Mouse (Mus musculus) heart, postnatal 0 days (tissue): ENCODE measurements around the gene Prkar1b. TPM values are rescaled to one million over a fixed set of nuclear protein-coding genes. Genes with fewer than 3 reads are reported as not detected.
A peak's percentile ranks its signal among the peaks of the same experiment; 100 is the strongest.

Experiments used
- ATAC-seq: fragments of 200-750 bp; cut with Nextera tagmentation; 2 replicates; pipeline ENCODE4 v1.8.0; 2017; ENCODE audit warnings: low read depth, moderate number of reproducible peaks, moderate library complexity; ENCODE audit not compliant: insufficient read depth
- DNase-seq: peaks from one replicate; pipeline ENCODE4 v3.0.0-alpha.2; 2016; ENCODE audit warnings: low spot score
- H3K27ac ChIP-seq: fragments of 300-500 bp; sonication (generic); 2 replicates; pipeline ENCODE4 v1.5.1; 2014; ENCODE audit warnings: low read depth, mild to moderate bottlenecking
- H3K27me3 ChIP-seq: fragments of 300-500 bp; sonication (generic); 2 replicates; pipeline ENCODE4 v1.6.1; 2014; ENCODE audit warnings: low read length, mixed read lengths; ENCODE audit not compliant: control insufficient read depth, insufficient read depth
- H3K36me3 ChIP-seq: fragments of 300-500 bp; sonication (generic); replicated peaks from 2 replicates; pipeline ENCODE4 v1.6.1; 2014; ENCODE audit warnings: low read length, mixed read lengths; ENCODE audit not compliant: control insufficient read depth, insufficient read depth
- H3K4me1 ChIP-seq: fragments of 300-500 bp; sonication (generic); 2 replicates; pipeline ENCODE4 v1.6.1; 2014; ENCODE audit warnings: antibody characterized with exemption; ENCODE audit not compliant: control insufficient read depth, insufficient read depth
- H3K4me2 ChIP-seq: fragments of 300-500 bp; sonication (generic); 2 replicates; pipeline ENCODE4 v1.6.1; 2014; ENCODE audit warnings: low read depth, mild to moderate bottlenecking, low read length, moderate library complexity
- H3K4me3 ChIP-seq: fragments of 300-500 bp; sonication (generic); 2 replicates; pipeline ENCODE4 v1.5.1; 2014; ENCODE audit warnings: low read depth, low read length
- H3K9ac ChIP-seq: fragments of 300-500 bp; sonication (generic); replicated peaks from 2 replicates; pipeline ENCODE4 v1.6.1; 2014; ENCODE audit warnings: low read depth, low read length, mixed read lengths
- H3K9me3 ChIP-seq: fragments of 300-500 bp; sonication (generic); replicated peaks from 2 replicates; pipeline ENCODE4 v1.6.1; 2016; ENCODE audit warnings: low read length; ENCODE audit not compliant: control insufficient read depth
- CTCF ChIP-seq: IDR thresholded peaks from 2 replicates; pipeline ENCODE4 v1.5.1; 2016; ENCODE audit warnings: antibody characterized with exemption, control low read depth, low read depth
- EP300 ChIP-seq: IDR thresholded peaks from 2 replicates; pipeline ENCODE4 v1.6.1; 2016; ENCODE audit warnings: antibody characterized with exemption, low read depth
- WGBS: fragments of 180-500 bp; shearing (Covaris S2); extraction: QIAGEN DNeasy Blood & Tissue Kit; methylation state at CpG from one replicate; pipeline ENCODE4 v1.1.7; 2014; 5-methylcytosine and 5-hydroxymethylcytosine counted together
- polyA plus RNA-seq: library from polyadenylated mRNA; unstranded; fragments of >200 nt; fragmentation: Nextera tagmentation; extraction: Ambion mirVana; gene quantifications from 2 replicates; pipeline ENCODE4 v1.2.1, GENCODE M21; 2015
- total RNA-seq: library from RNA; depleted of rRNA; stranded (reverse); fragments of >200 nt; gene quantifications from 2 replicates; pipeline ENCODE4 v1.2.3, GENCODE M21; 2014; ENCODE audit warnings: low replicate concordance

The Prkar1b gene
- total and polyA plus RNA-seq, 2 experiments from 2014 or later = 2.3 to 4.4 TPM

- Histone ChIP-seq H3K4me2 (no peak overlapping the region), H3K9ac (no peak overlapping the region), H3K36me3 (no peaks in the 10 kb centered on the region), H3K4me1 (peaks cover 15% of the 10 kb centered on the region), H3K4me3 (no peak overlapping the region), H3K9me3 (no peaks in the 10 kb centered on the region), H3K27ac (no peak overlapping the region), H3K27me3 (no peaks in the 10 kb centered on the region)
- ATAC-seq = no peak
- TF ChIP-seq CTCF (no peak), EP300 (no peak)
- no peak for DNase-seq
- WGBS = 68% methylated on average over 3 of the region's 3 CpGs
Measured at GRCm38 (mm10) chr5:139143890-139144289, 5.9 kb downstream of the Prkar1b start.

- ATAC-seq (peak; percentile 73), DNase-seq (peak; percentile 61)
- no peak for TF ChIP-seq EP300
- no peak for TF ChIP-seq CTCF
- Histone ChIP-seq H3K4me2 (peak overlapping the region; percentile 32; the same call in 1 of the 2 replicates), H3K36me3 (no peaks in the 10 kb centered on the region), H3K4me1 (peaks cover 20% of the 10 kb centered on the region), H3K27ac (peak overlapping the region; percentile 1; the same call in 1 of the 2 replicates), H3K9me3 (no peaks in the 10 kb centered on the region), H3K9ac (no peak overlapping the region), H3K4me3 (no peak overlapping the region), H3K27me3 (no peaks in the 10 kb centered on the region)
- WGBS = 31% methylated on average over 5 of the region's 5 CpGs
Measured at GRCm38 (mm10) chr5:139141326-139141725, 8.5 kb downstream of the Prkar1b start.

DNA sequence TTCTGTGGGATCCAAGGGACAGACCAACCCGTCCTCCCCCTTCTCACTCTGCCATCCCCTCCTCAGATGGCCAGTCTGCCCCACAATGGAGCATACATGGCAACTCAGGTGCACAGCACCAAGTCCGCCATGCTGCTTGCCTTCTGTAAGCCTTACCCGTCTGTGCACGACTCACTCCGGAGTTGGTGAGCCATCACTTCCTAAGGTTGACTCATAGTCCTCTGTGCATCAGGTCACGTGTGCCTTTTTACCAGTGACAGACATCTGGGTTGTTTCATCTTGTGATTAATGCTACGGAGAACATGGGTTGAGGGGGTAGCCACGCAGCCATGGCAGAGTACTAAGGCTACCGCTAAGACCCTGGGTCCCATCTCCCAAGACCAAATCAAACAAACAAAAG is 9.2 kb downstream of the Prkar1b start:
- Histone ChIP-seq H3K4me2 (no peak overlapping the region), H3K27ac (no peak overlapping the region), H3K4me1 (peaks cover 20% of the 10 kb centered on the region), H3K9ac (no peak overlapping the region), H3K4me3 (no peak overlapping the region), H3K27me3 (no peaks in the 10 kb centered on the region), H3K9me3 (no peaks in the 10 kb centered on the region), H3K36me3 (no peaks in the 10 kb centered on the region)
- DNase-seq (no peak), ATAC-seq (no peak)
- TF ChIP-seq EP300 (no peak), CTCF (no peak)
- WGBS = 78% methylated on average over 9 of the region's 9 CpGs

- WGBS = 85% methylated on average over 8 of the region's 8 CpGs
- Histone ChIP-seq H3K9me3 (no peaks in the 10 kb centered on the region), H3K9ac (no peak overlapping the region), H3K36me3 (no peaks in the 10 kb centered on the region), H3K4me2 (no peak overlapping the region), H3K27me3 (no peaks in the 10 kb centered on the region), H3K4me3 (no peak overlapping the region), H3K27ac (no peak overlapping the region), H3K4me1 (peaks cover 20% of the 10 kb centered on the region)
- no peak for ATAC-seq
- no peak for DNase-seq
- no peak for TF ChIP-seq CTCF
- TF ChIP-seq EP300 = no peak
Measured at GRCm38 (mm10) chr5:139138926-139139472, 10.8 kb downstream of the Prkar1b start.

GRCm38 (mm10) chr5:139138261-139138925 is 11.4 kb downstream of the Prkar1b start:
- ATAC-seq (0 out of 2 replicates have a peak, but pooled peaks have one; percentile 29), DNase-seq (no peak)
- WGBS = 56% methylated on average over 12 of the region's 12 CpGs
- peaks cover 20% of the 10 kb centered on the region for H3K4me1 ChIP-seq
- H3K9me3 ChIP-seq = no peaks in the 10 kb centered on the region
- no peak overlapping the region for H3K27ac ChIP-seq
- H3K27me3 ChIP-seq = no peaks in the 10 kb centered on the region
- H3K4me3 ChIP-seq = no peak overlapping the region
- no peak overlapping the region for H3K4me2 ChIP-seq
- no peak for TF ChIP-seq EP300
- TF ChIP-seq CTCF = no peak
- no peaks in the 10 kb centered on the region for H3K36me3 ChIP-seq
- H3K9ac ChIP-seq = no peak overlapping the region

GRCm38 (mm10) chr5:139137176-139137575 is 12.6 kb downstream of the Prkar1b start:
- DNase-seq = no peak
- 88% methylated on average over 6 of the region's 6 CpGs for WGBS
- no peak for TF ChIP-seq EP300
- TF ChIP-seq CTCF = no peak
- no peak overlapping the region for H3K4me3 ChIP-seq
- no peaks in the 10 kb centered on the region for H3K36me3 ChIP-seq
- H3K27ac ChIP-seq = no peak overlapping the region
- no peak overlapping the region for H3K4me2 ChIP-seq
- ATAC-seq = no peak
- H3K27me3 ChIP-seq = no peaks in the 10 kb centered on the region
- H3K9ac ChIP-seq = no peak overlapping the region
- H3K9me3 ChIP-seq = no peaks in the 10 kb centered on the region
- H3K4me1 ChIP-seq = peaks cover 20% of the 10 kb centered on the region
